Mouse (Mus musculus) hindbrain, embryonic 14.5 days (tissue): ENCODE measurements around the gene Rims1. TPM values are rescaled to one million over a fixed set of nuclear protein-coding genes. Genes with fewer than 3 reads are reported as not detected.

Experiments used
- ATAC-seq: fragments of 200-750 bp; cut with Nextera tagmentation; 2 replicates; pipeline ENCODE4 v1.8.0; 2017; ENCODE audit warnings: moderate number of reproducible peaks, mild to moderate bottlenecking, moderate TSS enrichment, moderate library complexity; ENCODE audit not compliant: low FRiP score
- DNase-seq: peaks from one replicate; pipeline ENCODE4 v3.0.0-alpha.2; 2015; ENCODE audit warnings: low spot score
- H3K27ac ChIP-seq: fragments of 300-500 bp; sonication (generic); 2 replicates; pipeline ENCODE4 v1.5.1; 2014; ENCODE audit warnings: mild to moderate bottlenecking, moderate library complexity
- H3K27me3 ChIP-seq: fragments of 300-500 bp; sonication (generic); 2 replicates; pipeline ENCODE4 v1.6.1; 2014; ENCODE audit warnings: mild to moderate bottlenecking, low read length, mixed read lengths; ENCODE audit not compliant: control insufficient read depth, insufficient read depth
- H3K36me3 ChIP-seq: fragments of 300-500 bp; sonication (generic); replicated peaks from 2 replicates; pipeline ENCODE4 v1.6.1; 2014; ENCODE audit not compliant: control insufficient read depth, insufficient read depth
- H3K4me1 ChIP-seq: fragments of 300-500 bp; sonication (generic); replicated peaks from 2 replicates; pipeline ENCODE4 v1.6.1; 2014; ENCODE audit warnings: antibody characterized with exemption, low read length, mixed read lengths; ENCODE audit not compliant: control insufficient read depth, insufficient read depth
- H3K4me2 ChIP-seq: fragments of 300-500 bp; sonication (generic); replicated peaks from 2 replicates; pipeline ENCODE4 v1.6.1; 2014; ENCODE audit warnings: mild to moderate bottlenecking, moderate library complexity
- H3K4me3 ChIP-seq: fragments of 300-500 bp; sonication (generic); replicated peaks from 2 replicates; pipeline ENCODE4 v1.5.1; 2014; ENCODE audit warnings: mild to moderate bottlenecking, low read length
- H3K9ac ChIP-seq: fragments of 300-500 bp; sonication (generic); 2 replicates; pipeline ENCODE4 v1.6.1; 2014
- H3K9me3 ChIP-seq: fragments of 300-500 bp; sonication (generic); 2 replicates; pipeline ENCODE4 v1.6.1; 2016; ENCODE audit warnings: low read length; ENCODE audit not compliant: control insufficient read depth
- WGBS: fragments of 180-500 bp; shearing (Covaris S2); extraction: QIAGEN DNeasy Blood & Tissue Kit; methylation state at CpG from one replicate; pipeline ENCODE4 v1.1.7; 2014; 5-methylcytosine and 5-hydroxymethylcytosine counted together
- polyA plus RNA-seq: library from polyadenylated mRNA; unstranded; fragments of >200 nt; fragmentation: Nextera tagmentation; extraction: Ambion mirVana; gene quantifications from 2 replicates; pipeline ENCODE4 v1.2.1, GENCODE M21; 2014

Gene Rims1
- polyA plus RNA-seq, 1 experiment from 2014 or later, result 24.5 TPM

- no peak overlapping the region for H3K4me2 ChIP-seq
- H3K4me3 ChIP-seq, result no peak overlapping the region
- DNase-seq (no peak), ATAC-seq (no peak)
- H3K9me3 ChIP-seq, result no peaks in the 10 kb centered on the region
- no peaks in the 10 kb centered on the region for H3K27me3 ChIP-seq
- WGBS, result 93% methylated on average over 1 of the region's 1 CpGs
- H3K36me3 ChIP-seq, result no peaks in the 10 kb centered on the region
- no peaks in the 10 kb centered on the region for H3K4me1 ChIP-seq
- no peak overlapping the region for H3K9ac ChIP-seq
- H3K27ac ChIP-seq, result no peak overlapping the region
These were observed 499.9 kb downstream of the Rims1 start for GRCm38 (mm10) chr1:22305932-22306331.

GRCm38 (mm10) chr1:22293953-22294352 is 511.8 kb downstream of the Rims1 start:
- WGBS, result 13% methylated on average over 3 of the region's 3 CpGs
- H3K4me2 ChIP-seq, result no peak overlapping the region
- H3K36me3 ChIP-seq, result 0 out of 2 replicates have a peak, but pooled peaks cover 12% of the 10 kb centered on the region
- no peak overlapping the region for H3K27ac ChIP-seq
- no peak overlapping the region for H3K4me3 ChIP-seq
- ATAC-seq (no peak), DNase-seq (no peak)
- no peaks in the 10 kb centered on the region for H3K9me3 ChIP-seq
- no peaks in the 10 kb centered on the region for H3K4me1 ChIP-seq
- H3K27me3 ChIP-seq, result no peaks in the 10 kb centered on the region
- no peak overlapping the region for H3K9ac ChIP-seq

- Histone ChIP-seq H3K4me2 (no peak overlapping the region), H3K36me3 (peaks cover 12% of the 10 kb centered on the region; the same call in 1 of the 2 replicates), H3K27ac (no peak overlapping the region), H3K27me3 (no peaks in the 10 kb centered on the region), H3K4me3 (no peak overlapping the region), H3K9ac (no peak overlapping the region), H3K9me3 (no peaks in the 10 kb centered on the region), H3K4me1 (no peaks in the 10 kb centered on the region)
- ATAC-seq (no peak), DNase-seq (no peak)
- 85% methylated on average over 2 of the region's 2 CpGs for WGBS
These were observed 512.5 kb downstream of the Rims1 start for GRCm38 (mm10) chr1:22293310-22293709.

- ATAC-seq, result no peak
- 42% methylated on average over 2 of the region's 2 CpGs for WGBS
- H3K4me2 ChIP-seq, result no peak overlapping the region
- H3K27ac ChIP-seq, result no peak overlapping the region
- H3K9me3 ChIP-seq, result no peaks in the 10 kb centered on the region
- no peaks in the 10 kb centered on the region for H3K27me3 ChIP-seq
- H3K9ac ChIP-seq, result no peak overlapping the region
- H3K4me1 ChIP-seq, result no peaks in the 10 kb centered on the region
- no peak for DNase-seq
- no peak overlapping the region for H3K4me3 ChIP-seq
- H3K36me3 ChIP-seq, result peaks cover 8% of the 10 kb centered on the region; the same call in 1 of the 2 replicates
These were observed 519.0 kb downstream of the Rims1 start for GRCm38 (mm10) chr1:22286807-22287206.

- no peak overlapping the region for H3K4me3 ChIP-seq
- ATAC-seq (no peak), DNase-seq (no peak)
- no peaks in the 10 kb centered on the region for H3K9me3 ChIP-seq
- H3K36me3 ChIP-seq, result no peaks in the 10 kb centered on the region
- H3K4me1 ChIP-seq, result no peaks in the 10 kb centered on the region
- no peak overlapping the region for H3K27ac ChIP-seq
- no peak overlapping the region for H3K9ac ChIP-seq
- H3K4me2 ChIP-seq, result no peak overlapping the region
- WGBS, result 90% methylated on average over 1 of the region's 1 CpGs
- H3K27me3 ChIP-seq, result no peaks in the 10 kb centered on the region
These were observed 525.8 kb downstream of the Rims1 start for GRCm38 (mm10) chr1:22279954-22280353.

- H3K4me3 ChIP-seq, result no peak overlapping the region
- 69% methylated on average over 2 of the region's 2 CpGs for WGBS
These were observed 531.7 kb downstream of the Rims1 start for GRCm38 (mm10) chr1:22274081-22274480.

GRCm38 (mm10) chr1:22270131-22270530 is 535.7 kb downstream of the Rims1 start:
- WGBS, result 70% methylated on average over 5 of the region's 5 CpGs
- ATAC-seq (no peak), DNase-seq (no peak)
- Histone ChIP-seq H3K9me3 (no peaks in the 10 kb centered on the region), H3K4me3 (no peak overlapping the region), H3K36me3 (no peaks in the 10 kb centered on the region), H3K4me2 (no peak overlapping the region), H3K4me1 (peaks cover 6% of the 10 kb centered on the region; the same call in 1 of the 2 replicates), H3K27ac (no peak overlapping the region), H3K27me3 (no peaks in the 10 kb centered on the region), H3K9ac (no peak overlapping the region)

More at GRCm38 (mm10) chr1:22274081-22274480, 531.7 kb downstream of the Rims1 start:
- no peak overlapping the region for H3K27ac ChIP-seq
- no peak overlapping the region for H3K4me2 ChIP-seq
- no peaks in the 10 kb centered on the region for H3K36me3 ChIP-seq
- no peaks in the 10 kb centered on the region for H3K27me3 ChIP-seq
- H3K4me1 ChIP-seq, result no peaks in the 10 kb centered on the region
- ATAC-seq (no peak), DNase-seq (no peak)
- H3K9ac ChIP-seq, result no peak overlapping the region
- no peaks in the 10 kb centered on the region for H3K9me3 ChIP-seq

GRCm38 (mm10) chr1:22268581-22269359 is 537.0 kb downstream of the Rims1 start:
- WGBS, result 41% methylated on average over 15 of the region's 15 CpGs
- no peaks in the 10 kb centered on the region for H3K27me3 ChIP-seq
- H3K4me3 ChIP-seq, result no peak overlapping the region
- no peak overlapping the region for H3K4me2 ChIP-seq
- no peak overlapping the region for H3K9ac ChIP-seq
- H3K4me1 ChIP-seq, result peaks cover 6% of the 10 kb centered on the region; the same call in 1 of the 2 replicates
- DNase-seq (peak; percentile 93), ATAC-seq (peak; percentile 81)
- H3K9me3 ChIP-seq, result no peaks in the 10 kb centered on the region
- no peaks in the 10 kb centered on the region for H3K36me3 ChIP-seq
- H3K27ac ChIP-seq, result no peak overlapping the region

GRCm38 (mm10) chr1:22266491-22266890 is 539.3 kb downstream of the Rims1 start:
- H3K36me3 ChIP-seq, result no peaks in the 10 kb centered on the region
- H3K27ac ChIP-seq, result no peak overlapping the region
- H3K9ac ChIP-seq, result no peak overlapping the region
- H3K4me3 ChIP-seq, result no peak overlapping the region
- H3K4me1 ChIP-seq, result peaks cover 6% of the 10 kb centered on the region; the same call in 1 of the 2 replicates
- peak overlapping the region; percentile 20; the same call in 1 of the 2 replicates for H3K4me2 ChIP-seq
- 27% methylated on average over 10 of the region's 10 CpGs for WGBS
- peak; percentile 75 for ATAC-seq
- no peaks in the 10 kb centered on the region for H3K27me3 ChIP-seq
- DNase-seq, result peak; percentile 42
- H3K9me3 ChIP-seq, result no peaks in the 10 kb centered on the region
